Mouse (Mus musculus) v-Abl transformed pro-B cells (cell line): ENCODE results near the gene Atxn1.

Experiments used
- in situ Hi-C, 2 experiments: fragments of 400-800 bp; cut with MboI; formaldehyde crosslinking; loops; one replicate each; pipeline ENCODE4 v1.15.1; 2025; ENCODE audit not compliant: unreplicated experiment in 2 of 2

Gene Atxn1

DNA sequence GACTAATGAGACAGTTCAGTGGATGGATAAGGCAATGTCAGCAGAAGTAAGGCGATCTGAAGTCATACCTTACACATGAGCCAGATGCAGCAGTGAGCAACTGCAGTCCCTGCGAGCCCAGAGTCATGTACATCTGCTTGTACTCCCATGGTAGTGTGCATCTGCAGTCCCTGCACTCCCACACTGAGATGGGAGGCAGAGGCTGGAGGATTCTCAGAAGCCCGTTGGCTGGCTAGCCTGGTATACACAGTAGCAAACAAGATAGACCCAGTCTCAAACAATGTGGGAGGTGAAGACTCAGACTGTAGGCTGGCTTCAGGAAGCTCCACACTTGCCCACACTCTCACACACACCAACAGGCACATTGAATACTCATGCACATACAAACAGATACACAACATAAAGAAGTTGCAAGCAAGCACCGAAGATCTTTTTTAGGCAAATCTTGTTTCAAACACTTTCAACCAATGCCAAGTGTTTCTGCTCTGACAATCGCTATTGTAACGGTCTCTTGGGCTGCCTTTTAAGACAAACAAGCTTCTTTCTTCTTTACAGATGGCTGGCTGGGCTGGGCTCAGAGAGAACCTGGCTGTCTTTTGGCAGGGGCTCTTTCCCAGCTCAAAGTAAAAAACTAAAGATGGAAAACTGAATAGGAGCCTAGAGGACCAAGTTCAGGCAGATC is 89.0 kb downstream of the Atxn1 start:
- in situ Hi-C loops: loop anchor here (10.0 kb wide), 1 partner anchor 89 kb away; the partner anchor contains the start of gene Atxn1 (in 2 of the 2)

DNA sequence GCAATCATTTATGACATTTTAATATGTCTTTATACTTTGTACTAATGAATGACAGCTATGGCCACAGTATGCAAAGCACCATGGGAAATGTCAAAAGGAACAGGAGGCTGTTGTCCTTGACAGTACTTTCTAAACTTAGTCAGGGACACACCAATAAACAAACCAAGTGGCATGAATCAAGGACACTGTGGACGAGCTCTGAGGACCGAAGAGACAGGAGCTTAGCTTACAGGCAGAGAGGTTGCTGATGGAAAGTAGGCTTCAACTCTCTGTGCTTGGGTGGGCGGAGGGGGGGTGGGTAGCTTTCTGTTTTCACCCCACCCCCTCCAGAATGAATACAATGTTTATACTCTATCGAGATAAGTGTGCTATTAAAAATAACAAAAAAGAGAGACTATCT is 90.6 kb downstream of the Atxn1 start:
- in situ Hi-C loops: loop anchor here (10.0 kb wide), 1 partner anchor 91 kb away; the partner anchor contains the start of gene Atxn1 (in 2 of the 2)

DNA sequence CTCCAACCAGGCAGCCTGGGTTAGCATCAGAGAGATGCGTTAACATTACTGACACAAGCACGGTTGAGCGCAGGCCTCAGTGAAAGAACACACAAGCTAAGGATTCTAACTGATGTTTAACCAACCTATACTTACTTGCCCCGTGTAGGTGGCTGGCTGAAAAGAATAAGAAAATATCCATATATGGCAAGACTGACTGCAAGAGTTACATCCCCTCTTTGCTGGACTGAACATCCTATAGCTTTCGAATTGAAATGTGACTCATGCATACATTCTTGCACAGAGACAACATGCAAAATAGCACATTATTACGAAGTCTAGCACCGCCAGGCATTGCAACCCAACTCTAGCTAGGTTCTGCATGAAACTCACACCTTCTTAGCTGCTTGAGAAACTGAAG is 91.8 kb downstream of the Atxn1 start:
- in situ Hi-C loops: loop anchor here (10.0 kb wide), 1 partner anchor 92 kb away; the partner anchor contains the start of gene Atxn1 (in 2 of the 2)

DNA sequence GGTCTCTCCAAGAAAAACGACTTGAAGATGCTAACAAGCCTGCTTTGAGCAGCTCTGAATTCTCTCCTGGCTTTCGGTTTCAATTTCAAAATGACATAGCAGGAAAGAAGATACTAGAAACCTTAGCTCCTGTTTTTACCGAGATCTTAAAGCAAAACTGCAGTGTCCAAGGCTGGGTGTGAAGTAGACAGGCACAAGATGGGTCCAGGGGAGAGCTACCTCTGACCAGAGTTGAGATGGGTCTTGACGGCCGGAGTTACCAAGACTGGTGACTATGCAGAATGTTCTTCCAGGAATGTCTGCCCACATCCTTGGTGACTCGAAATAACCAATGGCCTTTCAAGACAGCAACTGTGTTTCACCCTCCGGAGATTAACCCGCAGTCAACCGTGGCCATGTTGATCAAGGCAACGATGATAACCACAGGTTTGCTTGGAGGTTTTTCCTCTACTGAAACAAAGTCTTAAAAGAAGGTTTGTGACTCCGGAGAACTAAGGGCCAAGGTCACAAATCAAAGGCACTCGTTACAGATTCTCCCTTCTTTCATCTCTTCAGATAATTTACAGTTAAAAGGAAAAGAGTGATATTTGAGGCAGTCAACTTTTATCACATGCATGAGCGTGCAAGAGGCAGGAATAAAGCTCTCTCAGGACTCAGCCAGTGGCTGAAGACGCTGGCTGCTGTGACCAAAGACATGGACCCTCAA is 92.6 kb downstream of the Atxn1 start:
- in situ Hi-C loops: loop anchor here (10.0 kb wide), 1 partner anchor 93 kb away; the partner anchor contains the start of gene Atxn1 (in 2 of the 2)

DNA sequence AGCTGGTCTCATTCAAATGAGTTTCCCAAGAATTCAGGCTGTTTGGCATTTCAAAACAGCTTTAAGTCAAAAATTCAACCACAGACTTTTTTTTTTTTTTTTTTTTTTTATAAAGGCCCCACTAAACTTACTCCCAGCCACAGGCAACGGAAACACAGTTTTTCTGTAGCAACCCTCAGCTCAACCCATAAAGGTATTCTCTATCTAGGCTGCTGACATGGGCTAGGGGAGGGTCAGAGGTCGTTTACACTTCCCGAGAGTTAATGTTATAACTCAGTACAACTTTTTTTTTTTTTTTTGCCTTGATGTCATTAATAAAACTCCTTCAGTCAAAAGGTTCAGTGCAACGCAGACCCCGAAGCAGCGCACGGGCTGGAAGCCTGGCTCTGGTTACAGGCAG is 93.3 kb downstream of the Atxn1 start:
- in situ Hi-C loops: loop anchor here (10.0 kb wide), 1 partner anchor 93 kb away; the partner anchor contains the start of gene Atxn1 (in 2 of the 2)

DNA sequence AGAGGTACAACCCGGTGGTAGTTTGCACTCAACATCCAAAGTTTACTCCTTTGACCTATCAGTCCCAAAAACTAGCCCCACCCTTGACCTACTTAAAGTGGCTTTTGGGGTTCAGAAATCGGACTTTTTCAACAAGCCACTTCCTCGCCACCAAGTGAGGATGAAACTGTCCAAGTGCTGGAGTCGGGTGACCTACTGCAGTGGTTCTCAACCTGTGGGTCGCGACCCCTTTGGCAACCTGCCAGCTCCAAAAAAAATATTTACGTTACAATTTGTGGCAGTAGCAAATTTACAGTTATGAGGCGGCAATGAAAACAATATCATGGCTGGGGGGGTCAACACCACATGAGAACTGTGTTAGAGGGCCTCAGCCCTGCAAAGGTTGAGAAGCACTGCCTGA is 95.9 kb downstream of the Atxn1 start:
- in situ Hi-C loops: no loop called here

DNA sequence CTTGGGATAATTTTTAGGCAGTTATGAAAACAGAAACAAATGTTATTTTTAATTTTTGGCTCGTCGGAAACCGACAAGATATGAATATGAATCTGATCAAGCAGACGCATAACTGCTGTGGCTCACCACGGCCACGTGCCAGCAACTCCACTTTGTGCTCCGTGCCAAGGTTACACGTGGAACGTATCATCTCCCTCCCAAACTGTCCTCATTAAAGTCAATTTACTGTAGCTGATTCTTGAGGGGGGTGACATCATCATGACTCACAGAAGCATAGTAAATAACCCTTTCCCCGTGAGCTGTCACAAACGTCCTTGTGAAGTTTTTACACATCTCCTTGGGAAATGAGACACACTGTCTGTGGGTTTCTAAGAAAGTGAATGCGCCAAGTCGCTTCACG is 97.5 kb downstream of the Atxn1 start:
- in situ Hi-C loops: no loop called here

DNA sequence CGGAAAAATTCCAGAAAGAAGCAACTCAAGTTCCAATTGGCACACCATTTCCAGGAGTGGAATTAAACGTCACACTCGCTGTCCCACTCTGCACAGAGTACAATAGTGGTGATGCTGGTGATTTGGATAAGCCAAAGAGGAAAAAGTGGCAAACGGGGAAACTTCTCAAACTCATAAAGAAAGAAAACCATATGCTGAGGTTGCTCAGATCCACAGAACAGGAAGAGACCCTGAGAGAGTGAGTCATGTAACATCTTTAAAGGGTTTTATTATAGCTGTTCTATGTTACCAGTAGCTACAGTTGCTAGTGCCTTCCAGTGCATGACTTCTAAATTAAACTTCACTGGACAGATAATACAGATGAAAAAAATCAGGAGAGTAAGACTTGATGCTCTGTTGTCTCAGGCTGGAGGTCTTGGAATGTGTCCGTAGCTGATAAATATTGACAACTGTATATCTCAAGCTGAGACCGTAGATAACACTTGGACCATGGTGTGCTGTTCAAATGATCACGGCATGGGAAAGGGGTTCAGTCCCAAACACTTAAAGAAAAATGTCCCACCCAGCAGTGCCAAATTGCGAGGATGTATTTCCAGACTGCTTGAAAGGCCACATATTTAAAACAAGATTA is 98.1 kb downstream of the Atxn1 start:
- in situ Hi-C loops: no loop called here

DNA sequence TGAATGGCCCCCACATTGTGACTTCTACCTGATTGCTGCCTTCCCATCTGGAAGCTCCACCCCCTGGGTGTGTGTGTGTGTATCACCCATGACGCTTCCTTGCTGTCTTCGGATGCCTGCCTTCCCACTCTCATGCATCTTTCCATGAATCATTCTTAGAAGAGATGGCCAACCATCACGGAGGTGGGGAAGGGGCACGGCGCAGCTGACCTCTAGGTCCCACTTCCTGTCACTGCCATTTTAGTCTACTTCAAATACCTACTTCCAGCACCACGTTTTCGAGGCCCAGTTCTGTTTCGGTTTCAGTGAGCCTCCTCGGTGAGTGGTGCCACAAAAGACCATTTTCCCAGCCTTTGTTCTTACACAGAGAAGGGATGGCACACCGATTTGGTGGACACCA is 99.2 kb downstream of the Atxn1 start:
- in situ Hi-C loops: no loop called here

DNA sequence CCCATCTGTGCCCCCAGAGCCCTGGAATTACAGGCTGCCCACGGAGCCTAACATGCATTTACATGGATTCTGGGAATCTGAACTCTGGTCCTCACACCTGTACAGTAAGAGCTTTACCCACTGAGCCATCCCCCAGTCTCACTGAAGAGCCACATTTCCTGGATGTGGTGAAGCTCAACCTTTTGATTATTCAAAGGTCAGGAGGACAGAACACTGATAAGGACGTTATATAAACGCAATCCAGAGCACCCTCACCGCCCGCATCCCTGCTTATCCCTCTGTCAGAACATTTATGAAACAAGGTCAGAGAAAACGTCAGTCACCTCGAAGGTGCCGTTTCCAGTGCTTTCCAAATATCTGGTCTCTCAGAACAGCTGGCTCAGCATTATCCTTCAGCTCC is 101.0 kb downstream of the Atxn1 start:
- in situ Hi-C loops: no loop called here

DNA sequence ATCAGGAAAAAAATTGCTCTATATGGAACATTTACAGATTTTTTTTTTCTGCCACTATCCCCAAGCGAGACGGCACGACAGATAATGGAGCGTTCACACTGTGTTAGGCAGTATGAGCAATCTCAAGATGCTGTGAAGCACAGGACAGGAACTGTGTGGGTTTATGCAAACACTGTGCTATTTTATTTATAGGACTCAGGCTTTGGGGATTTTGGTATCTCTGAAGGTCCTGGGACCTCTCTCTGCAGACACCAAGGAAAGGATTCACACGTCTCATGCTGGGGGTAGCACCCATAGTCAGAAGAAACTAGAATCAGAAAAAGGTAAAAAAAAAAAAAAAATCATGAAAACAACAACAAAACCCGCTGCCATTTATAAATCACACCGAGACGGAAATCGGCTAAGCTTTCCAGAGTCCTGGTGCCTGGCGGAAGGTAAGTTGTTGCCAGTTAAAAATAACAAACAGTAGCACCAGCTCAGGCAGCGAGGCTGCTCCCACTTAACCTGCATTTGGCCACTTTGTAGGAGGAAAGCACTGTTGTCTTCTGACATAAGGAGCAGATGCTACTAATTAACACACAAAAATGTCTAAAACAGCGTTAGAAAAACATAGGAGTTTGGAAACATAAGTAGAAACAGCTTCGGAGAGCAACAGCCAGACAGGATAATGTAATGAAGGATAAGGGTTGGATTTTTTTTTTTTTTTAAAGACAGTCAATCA is 102.8 kb downstream of the Atxn1 start:
- in situ Hi-C loops: no loop called here

DNA sequence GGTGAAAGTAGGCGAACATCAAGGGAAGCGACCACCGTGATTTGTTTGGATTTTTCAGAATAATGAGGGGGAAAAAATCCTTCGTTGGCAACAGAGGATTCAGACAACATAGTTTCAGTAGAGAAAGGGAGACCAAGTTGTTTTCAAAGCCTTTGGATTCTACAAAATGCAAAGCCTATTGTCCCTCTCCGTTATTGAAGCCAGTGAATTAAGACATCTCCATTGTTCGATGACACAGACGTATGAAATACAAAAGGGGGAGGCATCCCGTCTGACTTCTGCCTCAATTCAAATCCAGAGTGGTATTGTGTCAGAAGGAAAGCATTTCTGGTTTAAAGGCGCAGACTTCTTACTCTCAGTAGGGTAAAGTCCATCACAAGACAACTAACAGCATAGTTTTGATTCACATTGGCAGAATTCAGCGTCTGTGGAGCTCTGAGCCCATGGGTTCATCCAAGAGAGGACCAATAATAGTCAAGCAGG is 103.7 kb downstream of the Atxn1 start:
- in situ Hi-C loops: no loop called here

DNA sequence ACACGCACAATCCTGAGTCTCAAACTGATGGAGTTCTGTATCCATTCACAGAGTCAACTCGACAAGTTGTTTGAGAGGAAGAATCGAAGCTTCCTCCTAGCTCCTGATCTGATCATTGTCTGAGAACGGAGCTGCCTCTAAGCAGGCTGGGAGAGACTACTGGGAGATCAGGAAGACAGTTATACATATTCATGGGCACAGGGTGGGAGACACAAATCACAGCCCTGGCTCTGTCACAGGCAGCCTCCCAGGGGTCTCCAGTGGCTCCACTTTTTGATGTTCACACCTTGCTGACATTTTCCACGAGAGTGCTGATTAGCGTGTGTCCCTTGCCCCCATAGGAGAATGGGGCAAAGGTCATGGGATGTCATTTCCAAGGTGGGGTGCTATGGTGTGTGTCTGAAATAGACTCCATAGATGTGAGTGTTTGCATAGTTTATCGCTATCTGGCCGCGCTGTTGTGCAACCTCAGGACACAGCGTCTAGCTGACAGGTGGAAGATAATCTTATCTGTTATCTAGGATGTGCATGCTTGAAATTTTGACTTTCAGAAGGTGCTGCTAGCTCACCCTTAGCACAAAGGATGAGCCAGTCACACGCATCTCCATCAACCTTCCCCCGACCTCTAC is 105.6 kb downstream of the Atxn1 start:
- in situ Hi-C loops: no loop called here

DNA sequence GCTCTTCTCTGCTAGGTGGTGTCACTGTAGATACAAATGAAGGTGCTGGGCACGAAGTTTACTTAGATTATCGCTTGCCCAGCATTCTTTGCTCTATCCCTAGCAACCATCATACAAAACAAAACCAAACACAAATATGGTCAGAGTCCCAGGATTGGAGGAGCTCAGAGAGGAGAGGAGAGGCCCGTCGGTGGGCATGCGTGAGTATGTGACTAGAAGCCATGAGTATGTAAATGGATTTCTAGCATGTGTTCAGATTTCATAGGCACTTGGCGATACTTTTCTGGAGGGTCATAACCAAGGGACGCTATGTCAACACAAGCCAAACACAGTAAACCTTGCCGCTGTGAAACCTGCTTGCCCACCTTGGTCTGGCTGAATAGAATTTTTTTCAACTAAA is 107.4 kb downstream of the Atxn1 start:
- in situ Hi-C loops: no loop called here

DNA sequence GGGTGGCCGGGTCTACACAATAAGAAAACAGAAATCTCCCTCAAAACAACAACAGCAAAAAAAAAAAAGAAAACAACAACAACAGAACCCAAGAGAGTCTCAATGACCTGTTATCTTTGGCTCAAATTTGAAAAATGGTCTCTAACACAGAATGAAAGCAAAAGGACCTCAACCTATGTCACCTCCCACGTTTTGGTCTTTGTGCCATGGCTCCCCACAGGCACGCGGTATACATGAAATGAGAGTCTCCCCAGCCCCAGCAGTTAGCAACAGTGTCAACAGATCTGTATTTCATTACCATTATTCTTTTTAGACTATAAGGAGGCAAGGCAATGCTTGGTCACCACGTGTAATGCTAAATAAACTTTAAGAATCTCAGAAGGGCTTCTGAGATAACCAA is 110.3 kb downstream of the Atxn1 start:
- in situ Hi-C loops: no loop called here

DNA sequence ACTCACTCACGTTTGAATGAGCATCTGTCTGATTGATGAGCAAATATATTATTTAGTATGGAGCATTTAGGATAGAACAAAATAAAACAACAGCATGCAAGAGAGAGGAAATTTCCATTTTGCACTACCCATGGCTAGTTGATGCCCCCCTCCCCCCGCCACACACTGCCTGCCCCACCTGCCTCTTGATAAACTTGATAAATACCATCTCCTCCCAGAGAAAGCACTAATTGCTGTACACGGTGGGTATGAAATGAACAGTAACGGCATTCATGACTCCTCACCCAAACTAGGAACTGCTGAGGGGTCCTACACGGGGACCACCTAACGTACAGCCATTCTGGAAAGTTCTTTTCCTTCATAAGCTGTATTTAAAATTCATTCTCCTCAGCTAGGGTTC is 111.1 kb downstream of the Atxn1 start:
- in situ Hi-C loops: no loop called here

DNA sequence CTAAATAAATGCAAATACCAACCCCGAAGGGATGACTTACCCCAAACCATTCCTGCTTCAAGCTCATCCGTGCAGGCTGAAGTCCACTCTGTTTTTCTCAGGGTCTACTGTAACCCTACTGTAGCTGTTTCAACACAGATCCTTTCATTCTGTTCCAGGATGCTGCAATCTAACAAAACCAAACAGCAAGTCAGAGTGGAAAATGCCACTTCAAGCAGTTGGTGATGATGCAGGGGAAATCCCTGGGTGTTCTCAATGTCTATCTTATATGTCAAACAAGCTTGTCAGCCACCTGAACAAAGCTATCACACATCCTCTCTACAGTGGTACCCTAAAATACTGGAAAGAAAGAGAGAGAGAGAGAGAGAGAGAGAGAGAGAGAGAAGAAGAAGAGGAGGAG is 112.5 kb downstream of the Atxn1 start:
- in situ Hi-C loops: no loop called here

DNA sequence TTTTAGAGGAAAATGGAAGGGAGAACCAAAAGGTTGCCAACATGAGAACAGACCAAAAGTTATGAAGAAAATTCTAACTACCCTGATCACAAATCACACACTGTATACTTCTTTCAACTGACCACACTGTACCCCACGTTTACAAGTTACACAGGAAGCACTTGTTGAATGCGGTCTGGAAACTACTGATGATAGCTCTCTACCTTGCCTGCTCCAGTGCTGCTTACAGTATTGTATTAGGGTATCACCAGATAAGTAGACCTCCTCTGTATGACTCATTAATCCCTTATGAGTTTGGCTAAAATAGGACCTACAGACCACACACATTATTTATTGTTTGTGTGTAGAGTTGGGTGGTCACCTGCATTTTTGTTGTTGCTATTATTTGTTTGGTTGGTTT is 113.1 kb downstream of the Atxn1 start:
- in situ Hi-C loops: no loop called here

DNA sequence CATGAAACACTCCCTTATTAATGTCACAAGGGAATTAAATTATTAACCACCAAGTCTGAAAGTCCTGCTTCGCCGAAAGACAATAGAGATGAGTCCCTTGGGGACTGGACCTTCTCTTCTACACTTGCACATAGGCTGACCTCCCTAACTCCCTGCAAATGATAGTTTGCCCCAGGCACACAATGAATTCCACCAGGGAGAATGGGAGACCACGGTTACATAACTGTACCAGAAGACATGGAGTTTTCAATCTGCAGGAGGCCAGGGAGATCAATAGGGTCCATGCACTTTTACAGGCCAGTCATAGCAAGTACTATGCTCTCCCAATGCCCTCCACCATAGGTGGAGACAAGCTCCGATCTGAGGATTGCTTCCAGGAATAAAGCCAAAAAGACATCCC is 113.7 kb downstream of the Atxn1 start:
- in situ Hi-C loops: no loop called here
